Mouse (Mus musculus): Measurements from ENCODE around the gene Tlr5.

- TF ChIP-seq CTCF (IDR thresholded peaks at IDR 0.05; ENCODE audit: low read depth, low read length) (no peak), POLR2A (IDR thresholded peaks at IDR 0.05; ENCODE audit: insufficient read depth, low read length) (no peak)
These were observed 10.7 kb upstream of the Tlr5 start for GRCm38 (mm10) chr1:182943911-182944310.
